Mouse (Mus musculus): ENCODE results near the gene Ift74.

GRCm38 (mm10) chr4:94692175-94692574 is 77.9 kb downstream of the Ift74 start:
- no peak for TF ChIP-seq CTCF (IDR thresholded peaks at IDR 0.05)
- no peak for TF ChIP-seq EP300 (IDR thresholded peaks at IDR 0.05; ENCODE audit: insufficient read depth, low read depth, low read length)
- no peak for TF ChIP-seq POLR2A (IDR thresholded peaks at IDR 0.05; ENCODE audit: insufficient read depth, low read depth, low read length)
